Mouse (Mus musculus) large intestine, adult 2 months (tissue): ENCODE measurements around the gene Ccr7. TPM values are rescaled to one million over a fixed set of nuclear protein-coding genes. Genes with fewer than 3 reads are reported as not detected.

Experiments
- DNase-seq: peaks from one replicate; pipeline ENCODE4 v3.0.0-alpha.2; 2012; ENCODE audit warnings: low read depth, low spot score
- WGBS: fragments of 180-500 bp; shearing (Covaris S2); methylation state at CpG from one replicate; pipeline ENCODE4 v1.1.7; 2018; 5-methylcytosine and 5-hydroxymethylcytosine counted together
- polyA plus RNA-seq: library from polyadenylated mRNA; depleted of rRNA; stranded (reverse); fragments of >200 nt; gene quantifications from 2 replicates; pipeline ENCODE4 v1.2.3, GENCODE M21; 2012

Ccr7 gene
- polyA plus RNA-seq, 1 experiment = 7.7 TPM

GRCm38 (mm10) chr11:99160228-99160627 is 5.4 kb upstream of the Ccr7 start:
- DNase-seq = no peak

GRCm38 (mm10) chr11:99155817-99156216 is 940 bp upstream of the Ccr7 start:
- WGBS = 82% methylated on average over 9 of the region's 9 CpGs
- no peak for DNase-seq

More at GRCm38 (mm10) chr11:99160228-99160627, 5.4 kb upstream of the Ccr7 start:
- WGBS = 93% methylated on average over 6 of the region's 6 CpGs

DNA sequence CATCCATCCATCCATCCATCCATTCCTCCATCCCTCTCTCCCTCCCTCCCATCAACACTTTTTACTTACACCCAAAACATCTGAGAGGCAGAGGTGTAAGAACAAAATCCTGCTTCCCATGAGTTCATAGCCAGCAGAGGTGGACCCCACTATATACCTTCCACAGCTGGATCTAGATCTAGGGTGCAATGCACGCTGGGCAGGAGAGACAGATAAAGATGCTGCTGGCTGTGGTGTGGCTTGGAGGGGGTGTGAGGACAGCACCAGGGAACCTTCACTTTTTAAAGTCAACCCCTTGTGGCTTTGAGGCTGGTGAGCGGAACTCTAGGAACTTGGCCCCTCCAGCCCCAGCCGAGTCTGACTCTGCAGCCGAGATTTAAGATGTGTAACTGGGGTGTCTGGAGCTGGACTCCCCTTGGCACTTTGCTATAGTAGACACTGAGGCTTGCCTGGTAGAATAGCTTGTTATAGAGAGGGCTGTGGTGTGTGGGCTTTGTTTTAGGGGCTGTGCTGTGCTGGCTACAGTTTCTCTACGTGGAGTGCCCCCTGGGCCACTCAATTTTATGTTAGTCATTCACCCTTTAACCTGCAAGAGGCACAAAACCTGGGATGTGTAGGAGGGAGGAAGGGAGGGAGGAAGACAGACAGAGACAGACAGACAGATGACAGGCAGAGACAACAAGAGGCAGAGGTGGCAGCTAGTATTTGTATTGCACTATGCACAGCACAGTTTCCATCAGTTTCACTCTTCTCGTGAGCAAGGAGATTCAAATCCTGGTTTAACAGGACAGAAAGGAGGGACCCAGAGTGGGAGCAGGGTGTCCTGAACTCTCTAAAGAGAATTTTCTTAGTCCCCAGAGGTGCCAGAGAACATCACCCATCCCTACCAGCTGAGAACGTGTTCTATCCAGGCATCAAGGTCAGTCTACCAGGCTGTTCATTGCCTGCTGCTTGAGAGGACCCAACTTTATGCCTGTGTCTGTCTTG is 817 bp downstream of the Ccr7 start:
- WGBS = 61% methylated on average over 7 of the region's 7 CpGs
- DNase-seq = no peak

GRCm38 (mm10) chr11:99152323-99153144 is 2.3 kb downstream of the Ccr7 start:
- DNase-seq = no peak
- WGBS = 67% methylated on average over 7 of the region's 7 CpGs

GRCm38 (mm10) chr11:99151333-99151930 is 3.4 kb downstream of the Ccr7 start:
- no peak for DNase-seq
- WGBS = 75% methylated on average over 11 of the region's 11 CpGs

GRCm38 (mm10) chr11:99150889-99151288 is 4.0 kb downstream of the Ccr7 start:
- WGBS = 62% methylated on average over 7 of the region's 7 CpGs

DNA sequence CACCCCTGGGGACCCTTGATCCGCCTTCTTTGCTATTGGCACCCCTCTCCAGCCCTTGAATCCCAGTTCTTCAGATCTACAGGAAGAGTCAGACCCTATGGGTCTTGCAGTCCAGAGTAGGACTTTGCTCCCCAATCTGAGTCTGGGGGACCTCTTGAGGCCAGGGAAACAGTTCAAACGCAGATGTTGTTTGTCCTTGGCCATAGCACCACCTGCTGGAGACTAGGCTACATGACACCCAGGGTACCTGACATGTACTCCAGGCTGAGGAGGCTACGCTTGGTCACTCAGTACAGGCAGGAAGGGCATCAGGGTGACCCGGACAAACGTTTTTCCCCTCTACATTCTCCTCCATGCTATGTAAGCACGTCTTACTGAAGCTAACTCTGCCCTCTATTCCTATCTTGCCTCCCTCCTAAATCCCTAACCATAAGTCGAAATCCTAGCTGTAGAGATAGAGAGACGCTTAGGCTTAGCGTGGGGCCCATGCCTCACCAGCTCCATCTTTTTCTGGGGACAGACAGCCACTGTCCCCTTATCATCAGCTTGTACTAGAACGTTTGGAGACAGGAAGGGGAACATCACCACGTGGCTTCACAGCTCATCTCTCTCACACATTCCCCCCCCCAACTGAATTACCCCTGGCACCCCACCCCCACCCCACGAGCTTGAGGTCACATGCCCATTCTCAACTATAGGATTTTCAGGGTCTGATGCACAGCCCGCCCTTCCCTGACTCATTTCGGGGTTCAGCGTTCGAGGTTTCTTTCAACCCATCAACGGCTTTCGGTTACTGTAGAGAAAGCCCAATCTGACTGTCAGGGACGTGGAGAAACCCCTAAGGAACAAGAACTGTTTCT is 4.7 kb downstream of the Ccr7 start:
- WGBS = 47% methylated on average over 19 of the region's 19 CpGs
- peak; percentile 19 for DNase-seq

More at GRCm38 (mm10) chr11:99150889-99151288, 4.0 kb downstream of the Ccr7 start:
- no peak for DNase-seq

- 33% methylated on average over 16 of the region's 16 CpGs for WGBS
- no peak for DNase-seq
Measured at GRCm38 (mm10) chr11:99148896-99149703, 5.8 kb downstream of the Ccr7 start.

DNA sequence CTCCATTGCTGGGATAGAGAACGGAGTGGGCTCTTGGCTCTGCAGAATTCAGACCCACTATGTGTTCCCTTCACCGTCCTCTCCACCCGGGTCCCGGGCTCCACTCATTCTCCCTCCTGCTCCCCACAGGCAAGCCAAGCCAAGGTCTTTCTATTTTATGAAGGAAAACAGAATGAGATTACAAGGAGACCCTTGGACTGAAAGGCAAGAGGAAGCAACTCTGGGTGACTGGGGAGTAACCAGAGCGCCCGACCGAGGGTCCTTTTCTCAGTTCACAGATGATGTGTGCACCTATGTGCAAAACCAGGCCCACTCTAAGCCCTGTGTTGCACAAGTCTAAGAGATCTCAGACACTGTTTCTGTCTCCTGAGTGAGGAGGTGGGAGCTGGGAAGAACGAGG is 6.5 kb downstream of the Ccr7 start:
- WGBS = 75% methylated on average over 8 of the region's 8 CpGs

GRCm38 (mm10) chr11:99147920-99148289 is 7.0 kb downstream of the Ccr7 start:
- DNase-seq = no peak
- 71% methylated on average over 4 of the region's 4 CpGs for WGBS

More for the DNA sequence above, 6.5 kb downstream of the Ccr7 start:
- DNase-seq = no peak

DNA sequence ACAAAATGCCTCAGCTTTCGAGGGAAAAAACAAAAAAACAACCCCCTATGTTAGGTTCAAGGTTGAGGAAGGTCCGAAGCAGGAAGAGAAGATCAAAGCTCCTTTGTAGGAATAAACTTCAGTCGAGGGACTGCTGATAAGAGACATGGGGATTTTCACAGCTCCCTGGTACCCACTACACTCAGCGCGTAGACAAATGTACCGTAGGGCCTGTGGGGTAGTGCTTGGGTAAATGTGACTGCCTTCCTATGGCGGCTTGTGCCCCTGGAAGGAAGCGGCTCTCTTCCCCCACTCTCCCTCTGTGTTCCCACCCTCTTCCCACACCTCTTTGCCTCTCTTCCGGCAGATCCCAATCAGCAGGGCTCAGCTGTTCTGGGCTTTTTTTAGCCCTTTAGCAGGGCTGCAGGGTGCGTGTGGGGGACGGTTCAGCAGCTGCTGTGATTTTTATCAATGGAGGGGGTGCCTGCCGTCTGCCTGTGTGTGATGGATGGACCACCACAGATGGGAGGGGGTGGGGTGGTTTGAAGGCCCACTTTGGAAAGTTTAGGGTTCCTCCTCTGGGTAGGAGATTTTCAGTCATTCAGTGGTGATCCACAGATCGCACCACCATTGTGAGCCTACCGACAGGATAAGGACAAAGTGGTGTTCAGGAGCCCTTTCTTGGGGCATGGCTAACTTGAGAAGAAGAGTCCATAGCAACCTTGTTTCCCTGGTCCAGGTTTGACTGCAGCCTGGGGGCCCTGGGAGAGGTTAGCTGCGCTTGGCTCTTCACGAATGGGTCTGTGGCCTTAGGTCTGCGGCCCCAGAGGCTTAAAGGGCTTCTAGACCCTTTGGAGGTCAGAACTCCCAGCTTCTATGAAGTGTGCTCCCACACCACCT is 7.6 kb downstream of the Ccr7 start:
- DNase-seq = no peak
- WGBS = 58% methylated on average over 17 of the region's 17 CpGs

DNA sequence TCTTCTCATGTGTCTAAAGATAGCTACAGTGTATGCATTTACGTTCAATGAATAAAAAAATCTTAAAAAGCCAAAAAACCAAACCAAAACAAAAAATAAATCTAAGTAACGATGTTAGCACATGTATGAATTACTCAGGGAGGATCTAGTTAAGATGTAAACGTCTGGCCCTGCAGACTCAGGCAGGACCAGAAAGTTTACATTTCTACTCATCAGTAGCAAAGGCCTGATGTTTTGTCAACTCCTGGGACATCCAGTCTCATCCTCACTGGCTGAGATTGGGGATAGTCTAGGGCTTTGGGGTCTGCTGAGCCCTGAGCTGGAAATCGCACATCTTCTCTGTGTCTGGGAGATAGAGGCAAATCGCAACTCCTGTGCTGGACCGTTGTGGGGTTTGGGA is 8.3 kb downstream of the Ccr7 start:
- no peak for DNase-seq
- WGBS = 75% methylated on average over 6 of the region's 6 CpGs

DNA sequence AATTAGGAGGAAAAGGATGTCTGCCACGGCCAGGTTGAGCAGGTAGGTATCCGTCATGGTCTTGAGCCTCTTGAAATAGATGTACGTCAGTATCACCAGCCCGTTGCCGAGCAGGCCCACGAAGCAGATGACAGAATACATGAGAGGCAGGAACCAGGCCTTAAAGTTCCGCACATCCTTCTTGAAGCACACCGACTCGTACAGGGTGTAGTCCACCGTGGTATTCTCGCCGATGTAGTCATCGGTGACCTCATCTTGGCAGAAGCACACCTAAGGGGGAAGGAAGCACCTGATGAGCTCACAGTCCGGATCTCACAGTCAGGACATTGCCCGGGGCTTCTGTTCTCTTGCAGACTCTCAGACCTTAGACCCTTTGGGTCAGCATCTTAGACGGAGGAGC is 9.1 kb downstream of the Ccr7 start:
- 91% methylated on average over 16 of the region's 16 CpGs for WGBS
- no peak for DNase-seq

- no peak for DNase-seq
- WGBS = 90% methylated on average over 23 of the region's 23 CpGs
Measured at GRCm38 (mm10) chr11:99144940-99145339, 9.9 kb downstream of the Ccr7 start.

- 37% methylated on average over 5 of the region's 5 CpGs for WGBS
Measured at GRCm38 (mm10) chr11:99144456-99144855, 10.4 kb downstream of the Ccr7 start.

GRCm38 (mm10) chr11:99143123-99144082 is 11.5 kb downstream of the Ccr7 start:
- DNase-seq = no peak
- WGBS = 68% methylated on average over 16 of the region's 16 CpGs

More at GRCm38 (mm10) chr11:99144456-99144855, 10.4 kb downstream of the Ccr7 start:
- DNase-seq = no peak
